Mouse (Mus musculus): ENCODE measurements around the gene Ldlrap1. TPM values are rescaled to one million over a fixed set of nuclear protein-coding genes. Genes with fewer than 3 reads are reported as not detected.

The Ldlrap1 gene
- total RNA-seq, 2 experiments from 2014 or later, result 21.6 to 22.4 TPM

GRCm38 (mm10) chr4:134704590-134704989, 63.2 kb downstream of the Ldlrap1 start:
- DNase-seq, result no peak

DNA sequence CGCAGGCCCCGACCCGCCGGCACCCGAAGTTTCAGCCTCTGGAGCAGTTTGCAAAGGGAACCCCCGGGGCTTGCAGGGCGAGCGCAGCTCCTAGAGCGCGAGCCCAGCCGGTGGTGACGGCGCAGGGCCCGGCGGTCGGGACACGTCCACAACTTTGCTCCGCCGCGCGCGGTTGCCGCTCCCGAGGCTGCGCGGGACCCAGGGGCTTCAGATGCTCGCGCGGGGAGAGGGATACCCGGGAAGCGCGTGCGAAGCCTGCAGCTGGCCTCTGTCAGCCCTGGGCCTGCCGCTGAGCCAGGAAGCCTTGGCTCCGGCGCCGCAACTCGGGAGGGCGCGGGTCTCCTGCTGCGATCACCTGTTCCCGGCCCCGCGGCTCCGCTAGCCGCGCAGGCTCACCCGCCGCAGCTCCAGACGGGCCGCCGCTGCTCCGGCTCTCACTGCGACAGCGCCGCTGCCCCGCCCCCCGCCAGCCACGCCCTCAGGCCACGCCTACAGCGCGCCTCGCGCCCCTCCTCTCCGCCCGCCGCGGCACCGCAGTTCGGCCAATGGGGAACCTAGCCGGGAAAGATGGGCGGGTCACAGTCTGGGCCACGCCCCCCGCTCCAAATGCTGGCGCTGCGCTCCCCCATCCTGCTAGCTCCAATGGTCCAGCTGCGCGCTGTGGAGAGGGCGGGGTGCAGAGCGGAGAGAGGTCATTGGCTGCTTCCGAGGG, 63.8 kb downstream of the Ldlrap1 start, which contains the start of gene Man1c1:
Gene Man1c1 (minus strand): TSS at position 456 of the 712 bp plus-strand sequence.
- DNase-seq, result peak; percentile 100

GRCm38 (mm10) chr4:134702981-134703834, 64.6 kb downstream of the Ldlrap1 start:
- peak; percentile 64 for DNase-seq

DNA sequence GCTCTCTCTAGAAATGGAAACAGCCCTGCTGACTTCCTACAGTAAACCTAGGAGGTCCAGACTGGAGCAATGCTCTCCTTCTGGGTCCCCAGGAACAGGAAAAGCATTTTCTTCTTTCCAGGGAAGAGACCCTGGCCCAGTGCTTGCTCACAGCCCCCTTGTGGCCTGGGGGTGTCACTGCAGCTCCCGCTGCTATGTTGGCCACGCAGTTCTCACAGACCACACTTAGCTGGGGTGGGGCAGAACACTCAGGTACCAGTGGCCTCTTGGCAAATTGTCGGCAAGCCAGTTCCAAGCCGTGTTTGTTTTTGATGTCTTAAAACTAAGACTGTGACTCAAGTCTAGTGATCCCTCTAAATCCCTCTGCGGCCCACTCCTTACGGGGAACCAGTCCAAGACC, 65.9 kb downstream of the Ldlrap1 start:
- peak; percentile 88 for DNase-seq

- no peak for DNase-seq
Measured at GRCm38 (mm10) chr4:134700911-134701310, 66.9 kb downstream of the Ldlrap1 start.

GRCm38 (mm10) chr4:134693202-134693940, 74.5 kb downstream of the Ldlrap1 start:
- no peak for DNase-seq

- DNase-seq, result no peak
Measured at GRCm38 (mm10) chr4:134692388-134692787, 75.4 kb downstream of the Ldlrap1 start.

Other genes starting within 250 kb of the Ldlrap1 start
- 100 to 1,000 TPM; 145 to 150 TPM for gene Mtfr1l, start 232.6 kb downstream of the Ldlrap1 start, total RNA-seq (2021)
- 10 to 100 TPM; 46.4 to 49.9 TPM for gene Selenon, start 215.9 kb downstream of the Ldlrap1 start, total RNA-seq (2021)
- gene Man1c1, start 63.7 kb downstream of the Ldlrap1 start, total RNA-seq (2021), result 10 to 100 TPM; 30.4 to 30.7 TPM
- 10 to 100 TPM; 26.6 to 27.9 TPM for gene Maco1, start 85.3 kb upstream of the Ldlrap1 start, total RNA-seq (2021)
- 1 to 10 TPM; 4.7 to 5.4 TPM for gene Rhd, start 96.5 kb upstream of the Ldlrap1 start, total RNA-seq (2021)
- gene Tmem50a, start 147.0 kb upstream of the Ldlrap1 start, total RNA-seq (2021), result 10 to 100 TPM; 73.2 to 74.5 TPM
- 100 to 1,000 TPM; 105 to 117 TPM for gene Rsrp1, start 155.6 kb upstream of the Ldlrap1 start, total RNA-seq (2021)
- 10 to 100 TPM; 40.2 to 41.9 TPM for gene Syf2, start 162.9 kb upstream of the Ldlrap1 start, total RNA-seq (2021)

Data from heart, postnatal 4 days (tissue).